Comparison of ENCODE assay signal across 8 mouse cellular contexts in genomic region chr2:18063763-18064251, GRCm38 (mm10). TPM values are rescaled to one million over a fixed set of nuclear protein-coding genes. Genes with fewer than 3 reads are reported as not detected.
DNase-seq lines count a peak whose midpoint lies in the region; ATAC-seq lines count a peak whose summit lies in the region.

No protein-coding gene starts in this region.

- ATAC-seq in embryonic facial prominence, embryonic 14.5 days (ENCODE audit: low read depth), result peak; percentile 38
- ATAC-seq in heart, embryonic 13.5 days (ENCODE audit: extremely low read depth, insufficient number of reproducible peaks, low FRiP score, low TSS enrichment), result peak; percentile 3; the same call in 1 of the 2 replicates
- peak; percentile 30 for ATAC-seq in liver, embryonic 15.5 days (ENCODE audit: insufficient read depth)

- H3K4me3 ChIP-seq in embryonic facial prominence, embryonic 14.5 days (ENCODE audit: low read depth, low read length), result peak overlapping the region; percentile 87
- peak overlapping the region; percentile 87 for H3K4me3 ChIP-seq in heart, embryonic 13.5 days
- peak overlapping the region; percentile 93 for H3K4me3 ChIP-seq in liver, embryonic 15.5 days (replicated peaks)

- H3K4me1 ChIP-seq in embryonic facial prominence, embryonic 14.5 days (ENCODE audit: control insufficient read depth, insufficient read depth, low read length), result peaks cover 10% of the 10 kb centered on the region; the same call in 1 of the 2 replicates
- peaks cover 22% of the 10 kb centered on the region for H3K4me1 ChIP-seq in heart, embryonic 13.5 days
- H3K4me1 ChIP-seq in liver, embryonic 15.5 days (replicated peaks), result peaks cover 32% of the 10 kb centered on the region

- H3K9me3 ChIP-seq in embryonic facial prominence, embryonic 14.5 days (ENCODE audit: control insufficient read depth, low read length), result no peaks in the 10 kb centered on the region
- H3K9me3 ChIP-seq in heart, embryonic 13.5 days, result no peaks in the 10 kb centered on the region
- H3K9me3 ChIP-seq in liver, embryonic 15.5 days (replicated peaks), result no peaks in the 10 kb centered on the region

- H3K27me3 ChIP-seq in embryonic facial prominence, embryonic 14.5 days (replicated peaks; ENCODE audit: control insufficient read depth, insufficient read depth, low read length), result no peaks in the 10 kb centered on the region
- no peaks in the 10 kb centered on the region for H3K27me3 ChIP-seq in heart, embryonic 13.5 days (replicated peaks)
- no peaks in the 10 kb centered on the region for H3K27me3 ChIP-seq in liver, embryonic 15.5 days

- peaks cover 11% of the 10 kb centered on the region for H3K36me3 ChIP-seq in embryonic facial prominence, embryonic 14.5 days (ENCODE audit: control insufficient read depth, insufficient read depth, low read length)
- peaks cover 19% of the 10 kb centered on the region for H3K36me3 ChIP-seq in heart, embryonic 13.5 days
- peaks cover 18% of the 10 kb centered on the region for H3K36me3 ChIP-seq in liver, embryonic 15.5 days (replicated peaks)

- H3K27ac ChIP-seq in embryonic facial prominence, embryonic 14.5 days (replicated peaks; ENCODE audit: low read depth, low read length), result peak overlapping the region; percentile 99
- H3K27ac ChIP-seq in heart, embryonic 13.5 days (replicated peaks), result peak overlapping the region; percentile 100
- H3K27ac ChIP-seq in liver, embryonic 15.5 days (replicated peaks), result peak overlapping the region; percentile 99

- WGBS in embryonic facial prominence, embryonic 14.5 days, result 0% methylated on average over 13 of the region's 18 CpGs
- WGBS in heart, embryonic 13.5 days, result under 1% methylated on average over 18 of the region's 18 CpGs
- WGBS in liver, embryonic 15.5 days (ENCODE audit: insufficient replicate concordance), result under 1% methylated on average over 18 of the region's 18 CpGs

- peak overlapping the region; percentile 98 for H3K9ac ChIP-seq in embryonic facial prominence, embryonic 14.5 days (ENCODE audit: low read depth, low read length)
- peak overlapping the region; percentile 99 for H3K9ac ChIP-seq in heart, embryonic 13.5 days
- H3K9ac ChIP-seq in liver, embryonic 15.5 days, result peak overlapping the region; percentile 99

- peak overlapping the region; percentile 67 for H3K4me2 ChIP-seq in embryonic facial prominence, embryonic 14.5 days (ENCODE audit: low read depth, low read length)
- peak overlapping the region; percentile 92 for H3K4me2 ChIP-seq in heart, embryonic 13.5 days
- peak overlapping the region; percentile 80 for H3K4me2 ChIP-seq in liver, embryonic 15.5 days

- DNase-seq in CD8-positive naive resting alpha-beta T cell, adult 2 months (ENCODE audit: low read depth in 2 of 2, low spot score in 2 of 2), result peak; percentile 48 to 60
- DNase-seq in NIH3T3 (ENCODE audit: low read depth), result peak; percentile 73
- DNase-seq in embryonic facial prominence, embryonic 14.5 days (ENCODE audit: low spot score), result peak; percentile 75
- DNase-seq in kidney, postnatal 14 days, result peak; percentile 80
- peak; percentile 83 for DNase-seq in neural tube, embryonic 10.5 days (ENCODE audit: extremely low spot score, low spot score)
- no peak for DNase-seq in thymus, postnatal 36 days

RNA-seq across cellular contexts. Expression of gene Mllt10, which starts 8.8 kb away (rescaled TPM):
- polyA plus RNA-seq in embryonic facial prominence, embryonic 14.5 days (2014; fragmentation: Nextera tagmentation; extraction: Ambion mirVana), result 27.4 and 32.1 TPM in 2 replicates
- polyA plus RNA-seq in heart, embryonic 13.5 days (2015; fragmentation: Nextera tagmentation; extraction: Ambion mirVana), result 32.5 and 42.5 TPM in 2 replicates
- 26.2 and 27.9 TPM in 2 replicates for polyA plus RNA-seq in liver, embryonic 15.5 days (2015; fragmentation: Nextera tagmentation; extraction: Ambion mirVana)

RNA-seq across cellular contexts. Expression of gene Skida1, which starts 15.0 kb away (rescaled TPM):
- 4.0 and 5.8 TPM in 2 replicates for polyA plus RNA-seq in embryonic facial prominence, embryonic 14.5 days (2014; fragmentation: Nextera tagmentation; extraction: Ambion mirVana)
- 5.5 and 6.6 TPM in 2 replicates for polyA plus RNA-seq in heart, embryonic 13.5 days (2015; fragmentation: Nextera tagmentation; extraction: Ambion mirVana)
- polyA plus RNA-seq in liver, embryonic 15.5 days (2015; fragmentation: Nextera tagmentation; extraction: Ambion mirVana), result 0.37 and 0.47 TPM in 2 replicates

RNA-seq across cellular contexts. Expression of gene A930004D18Rik, which starts 26.3 kb away (rescaled TPM):
- 6.9 and 9.1 TPM in 2 replicates for polyA plus RNA-seq in embryonic facial prominence, embryonic 14.5 days (2014; fragmentation: Nextera tagmentation; extraction: Ambion mirVana)
- polyA plus RNA-seq in heart, embryonic 13.5 days (2015; fragmentation: Nextera tagmentation; extraction: Ambion mirVana), result 11.3 and 12.0 TPM in 2 replicates
- 1.3 and 1.4 TPM in 2 replicates for polyA plus RNA-seq in liver, embryonic 15.5 days (2015; fragmentation: Nextera tagmentation; extraction: Ambion mirVana)

Comparison
In these comparisons a context has a peak if more than half of its experiments do, and no peak if none do; other contexts are left out.
1. DNase-seq: peak in CD8-positive naive resting alpha-beta T cell, adult 2 months (2 of 2), NIH3T3 (single experiment), embryonic facial prominence, embryonic 14.5 days (single experiment), kidney, postnatal 14 days (single experiment) and neural tube, embryonic 10.5 days (single experiment); none in thymus, postnatal 36 days (0 of 2).
2. Peak in every context shown above with its lines, with median percentiles within 50 percentile points of each other: ATAC-seq, H3K27ac ChIP-seq, H3K4me2 ChIP-seq, H3K4me3 ChIP-seq and H3K9ac ChIP-seq.